Mouse (Mus musculus): ENCODE results near the gene Spsb4.

GRCm38 (mm10) chr9:96932751-96933150, 85.9 kb downstream of the Spsb4 start:
- no peak for TF ChIP-seq CTCF (IDR thresholded peaks at IDR 0.05; ENCODE audit: low read depth)
- no peak for TF ChIP-seq EP300 (optimal IDR thresholded peaks at IDR 0.05)
